Mouse (Mus musculus) hindlimb bud, embryonic 11.5 days (tissue): ENCODE results near the gene Cdca8.
A peak's percentile ranks its signal among the peaks of the same experiment; 100 is the strongest.

Experiments used
- DNase-seq: peaks from one replicate; pipeline ENCODE4 v3.0.0-alpha.2; 2012; ENCODE audit warnings: low read depth, low spot score; ENCODE audit errors: extremely low spot score

The Cdca8 gene

GRCm38 (mm10) chr4:124957284-124957683 lies 18.2 kb upstream of the Cdca8 start:
- DNase-seq, result no peak

GRCm38 (mm10) chr4:124953546-124953945 lies 14.4 kb upstream of the Cdca8 start:
- no peak for DNase-seq

- no peak for DNase-seq
These were observed 11.9 kb upstream of the Cdca8 start for GRCm38 (mm10) chr4:124951036-124951433.

- DNase-seq, result peak; percentile 60
These were observed 11.3 kb upstream of the Cdca8 start for GRCm38 (mm10) chr4:124950181-124951035.

DNA sequence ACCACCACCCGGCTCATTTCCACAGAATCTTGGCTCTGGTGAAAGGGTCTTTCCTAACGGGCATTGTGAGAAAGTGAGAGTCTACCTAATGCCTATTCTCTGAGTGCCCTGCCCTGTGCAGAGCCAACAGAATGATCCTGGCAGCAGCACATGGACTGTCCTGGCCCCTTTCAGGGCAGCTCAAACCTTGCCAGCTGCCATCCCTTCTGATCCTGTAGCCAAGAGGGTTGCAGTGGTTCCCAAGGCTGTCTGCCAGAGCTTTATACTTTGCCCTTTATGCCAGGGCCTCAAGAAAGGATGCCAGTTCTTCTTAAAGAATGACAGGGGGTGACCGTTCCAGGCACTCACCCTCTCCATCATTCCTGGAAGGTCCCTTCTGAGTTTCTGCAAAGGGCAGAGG lies 10.4 kb upstream of the Cdca8 start:
- DNase-seq, result no peak

GRCm38 (mm10) chr4:124944961-124945360 lies 5.8 kb upstream of the Cdca8 start:
- no peak for DNase-seq

DNA sequence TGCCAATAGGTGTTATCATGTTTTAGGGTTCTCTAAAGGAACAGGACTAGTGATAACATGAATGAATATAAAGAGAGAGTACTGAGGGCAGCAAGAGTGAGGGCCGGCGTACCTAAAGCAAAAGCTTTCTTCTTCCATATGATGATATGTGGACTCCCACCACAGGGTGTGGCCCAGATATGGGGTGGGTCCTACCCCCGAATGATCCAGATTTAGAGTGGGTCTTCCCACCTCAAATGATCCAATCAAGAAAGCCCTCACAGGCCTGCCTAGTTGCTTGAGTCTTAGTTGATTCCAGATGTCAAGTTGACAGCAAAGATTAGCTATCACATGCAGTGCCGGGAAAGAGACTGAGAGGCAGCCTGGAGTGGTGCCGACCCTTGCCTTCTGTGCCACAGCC lies 4.7 kb upstream of the Cdca8 start:
- DNase-seq, result no peak

- DNase-seq, result peak; percentile 68
These were observed 3.9 kb upstream of the Cdca8 start for GRCm38 (mm10) chr4:124943022-124943421.

- peak; percentile 99 for DNase-seq
These were observed 2.3 kb downstream of the Cdca8 start, which contains the start of gene 9930104L06Rik for GRCm38 (mm10) chr4:124936613-124937471. TSS of gene 9930104L06Rik (plus strand) at chr4:124937048.

GRCm38 (mm10) chr4:124928102-124928501 lies 11.0 kb downstream of the Cdca8 start:
- no peak for DNase-seq

- DNase-seq, result peak; percentile 31
These were observed 32.9 kb downstream of the Cdca8 start for GRCm38 (mm10) chr4:124905971-124906822.

DNA sequence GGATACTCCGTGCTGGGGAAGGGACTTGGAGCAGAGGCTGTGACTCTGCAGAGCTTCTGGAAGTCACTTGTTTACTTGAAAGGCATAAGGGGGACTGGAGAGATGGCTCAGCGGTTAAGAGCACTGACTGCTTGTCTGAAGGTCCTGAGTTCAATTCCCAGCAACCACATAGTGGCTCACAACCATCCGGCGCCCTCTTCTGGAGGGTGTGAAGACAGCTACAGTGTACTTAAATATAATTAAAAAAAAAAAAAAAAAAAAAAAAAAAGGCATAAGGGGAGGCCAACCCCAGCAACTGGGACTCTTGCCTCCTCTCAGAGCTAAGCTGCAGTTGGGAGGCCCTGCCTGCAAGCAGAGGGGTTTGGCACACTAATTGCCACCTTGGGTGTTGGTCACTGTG lies 33.7 kb downstream of the Cdca8 start:
- DNase-seq, result no peak

GRCm38 (mm10) chr4:124899906-124900305 lies 39.2 kb downstream of the Cdca8 start:
- no peak for DNase-seq

- DNase-seq, result no peak
These were observed 40.7 kb downstream of the Cdca8 start for GRCm38 (mm10) chr4:124898428-124898827.

- no peak for DNase-seq
These were observed 44.3 kb downstream of the Cdca8 start for GRCm38 (mm10) chr4:124894508-124895428.

- no peak for DNase-seq
These were observed 45.3 kb downstream of the Cdca8 start for GRCm38 (mm10) chr4:124893769-124894168.

DNA sequence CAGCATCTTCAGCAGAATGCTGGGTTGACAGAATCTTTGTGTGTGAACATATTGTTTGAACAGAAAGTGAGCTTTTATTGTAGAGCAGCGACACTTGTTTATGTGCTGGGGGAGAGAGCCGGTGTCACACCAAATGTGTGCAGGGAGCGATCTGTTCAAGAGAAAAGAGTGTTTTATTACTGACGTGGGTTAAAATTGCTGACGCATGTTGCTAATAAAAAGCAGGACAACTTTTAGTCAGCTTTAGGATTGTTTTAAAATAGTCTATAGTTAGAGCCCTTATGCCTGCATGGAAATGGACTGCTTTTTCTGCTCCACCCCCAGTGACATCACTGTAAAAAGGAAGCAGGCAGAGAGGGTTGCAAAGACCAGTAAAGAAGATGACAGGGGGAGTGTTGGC lies 48.3 kb downstream of the Cdca8 start:
- DNase-seq, result no peak

GRCm38 (mm10) chr4:124889935-124890334 lies 49.2 kb downstream of the Cdca8 start:
- DNase-seq, result no peak

- DNase-seq, result no peak
These were observed 50.4 kb downstream of the Cdca8 start for GRCm38 (mm10) chr4:124888702-124889101.
